Mouse (Mus musculus) urinary bladder, postnatal 36 days (tissue): ENCODE results near the gene Snrpc.

Experiments
- DNase-seq, 2 experiments: peaks; one replicate each; pipeline ENCODE4 v3.0.0; 2022; ENCODE audit warnings: low spot score in 2 of 2, mixed read lengths in 1 of 2

Gene Snrpc

DNA sequence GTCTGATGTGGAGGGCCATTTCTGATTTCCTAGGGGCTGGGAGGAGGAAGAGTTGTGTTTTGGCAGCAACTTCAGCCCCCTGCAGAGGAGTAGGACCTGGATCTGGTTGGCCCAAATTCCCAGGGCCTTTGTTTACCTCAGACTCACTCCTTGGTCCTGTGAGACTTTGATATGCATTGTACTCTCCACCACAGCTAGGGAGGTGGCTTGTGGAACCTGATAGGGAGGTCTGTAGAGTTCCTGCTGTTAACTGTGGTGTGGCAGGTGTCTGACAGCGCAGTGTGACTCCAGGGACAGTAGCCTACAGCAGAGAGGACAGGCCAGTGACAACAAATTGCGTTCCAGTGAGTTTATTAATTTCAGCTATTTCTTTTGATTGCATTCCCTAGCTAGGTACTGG is 21.2 kb downstream of the Snrpc start:
- DNase-seq: no peak

DNA sequence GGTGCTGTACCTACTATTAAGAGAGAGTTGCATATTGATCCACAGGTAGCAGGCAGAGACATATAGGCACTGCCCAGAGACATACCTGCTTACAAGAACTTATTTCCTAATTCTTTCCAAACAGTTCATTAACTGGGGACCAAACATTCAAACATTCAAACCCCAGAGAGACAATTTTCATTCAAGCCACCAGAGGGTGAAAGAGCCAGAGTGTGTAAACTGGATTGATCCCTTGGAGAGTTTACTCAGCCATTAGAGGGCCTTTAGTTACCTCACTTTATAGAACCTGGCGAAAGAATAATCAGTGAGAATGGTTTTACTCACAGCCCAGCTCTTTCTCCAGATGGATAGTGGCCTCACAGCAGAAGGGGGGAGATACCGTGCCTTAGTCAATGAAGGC is 27.5 kb downstream of the Snrpc start:
- no peak for DNase-seq

GRCm38 (mm10) chr17:27866737-27867136 is 28.8 kb downstream of the Snrpc start:
- no peak for DNase-seq

- no peak for DNase-seq
Observed at GRCm38 (mm10) chr17:27871851-27872250, 33.9 kb downstream of the Snrpc start.

DNA sequence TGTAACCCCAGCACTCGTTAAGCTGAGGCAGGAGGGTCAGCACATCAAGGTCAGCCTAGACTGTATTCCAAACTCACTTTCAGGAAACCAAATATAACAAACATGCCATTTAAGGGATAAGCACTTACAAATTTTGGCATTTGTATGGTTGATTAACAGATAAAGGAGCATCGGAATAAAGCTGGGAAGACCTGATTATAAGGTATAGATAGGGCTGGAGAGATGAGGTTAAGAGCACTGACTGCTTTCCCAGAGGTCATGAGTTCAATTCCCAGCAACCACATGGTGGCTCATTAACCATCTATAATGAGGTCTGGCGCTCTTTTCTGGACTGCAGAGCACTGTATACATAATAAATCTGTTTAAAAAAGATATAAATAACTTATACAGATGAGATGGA is 35.6 kb downstream of the Snrpc start:
- DNase-seq: no peak

DNA sequence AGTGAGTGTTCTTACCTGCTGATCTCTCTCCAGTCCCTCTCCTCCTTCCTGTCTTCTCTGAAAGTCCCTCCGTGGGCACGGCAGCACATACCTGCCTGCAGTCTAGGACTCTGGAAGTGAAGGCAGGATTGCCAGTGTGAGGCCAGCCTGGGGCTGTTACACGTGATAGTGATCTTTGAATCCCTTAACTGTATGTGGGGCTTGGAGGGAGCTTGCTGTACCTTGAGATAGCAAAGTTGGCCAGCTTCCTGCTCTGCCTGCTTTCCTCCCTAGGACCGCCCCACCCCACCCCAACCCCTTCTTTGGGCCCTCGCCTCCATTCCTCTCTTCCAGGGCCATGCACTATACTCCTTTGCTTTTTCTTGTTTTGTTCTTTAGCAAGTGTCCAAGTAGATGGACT is 36.6 kb downstream of the Snrpc start:
- no peak for DNase-seq

DNA sequence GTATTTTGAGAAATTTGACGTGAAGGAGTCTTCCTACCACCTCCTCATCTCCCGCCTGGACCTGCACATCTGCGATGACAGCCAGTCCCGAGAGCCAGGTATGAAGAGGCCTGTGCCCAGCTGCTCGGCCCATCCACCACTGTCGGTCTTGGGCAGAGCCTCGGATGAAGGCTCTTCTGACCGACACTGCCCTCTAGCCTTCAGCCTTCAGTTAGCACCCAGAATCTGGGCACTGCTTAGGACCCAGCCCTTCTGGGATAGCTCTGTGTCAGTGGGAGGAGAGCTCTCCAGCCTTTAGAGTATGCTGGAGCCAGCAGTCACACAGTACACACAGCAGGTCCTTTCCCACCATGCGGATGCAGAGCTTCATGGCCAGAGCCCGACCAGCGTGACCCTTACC is 43.6 kb downstream of the Snrpc start:
- DNase-seq: peak in 1 of 2 experiments; percentile 34

- peak in 1 of 2 experiments; percentile 23 for DNase-seq
Observed at GRCm38 (mm10) chr17:27883129-27883528, 45.2 kb downstream of the Snrpc start.

DNA sequence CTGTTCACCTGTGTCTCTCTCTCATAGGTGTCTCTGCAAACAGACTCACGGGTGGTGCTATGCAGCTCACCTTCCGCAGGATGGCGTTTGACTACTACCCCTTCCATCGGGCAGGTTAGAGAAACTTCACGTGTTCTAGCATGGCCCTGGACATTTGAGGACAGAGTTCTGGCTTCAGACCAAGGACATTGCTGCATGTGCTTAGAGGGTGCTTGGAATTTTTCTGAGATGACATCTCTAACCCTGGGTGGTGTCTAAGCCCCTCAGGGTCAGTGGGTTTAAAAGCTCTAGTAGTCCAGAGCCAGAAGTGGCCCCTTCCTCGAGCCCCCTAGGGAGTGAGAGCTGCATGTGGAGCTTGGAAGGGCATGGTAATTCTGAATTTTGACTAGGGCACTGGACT is 46.0 kb downstream of the Snrpc start:
- no peak for DNase-seq

DNA sequence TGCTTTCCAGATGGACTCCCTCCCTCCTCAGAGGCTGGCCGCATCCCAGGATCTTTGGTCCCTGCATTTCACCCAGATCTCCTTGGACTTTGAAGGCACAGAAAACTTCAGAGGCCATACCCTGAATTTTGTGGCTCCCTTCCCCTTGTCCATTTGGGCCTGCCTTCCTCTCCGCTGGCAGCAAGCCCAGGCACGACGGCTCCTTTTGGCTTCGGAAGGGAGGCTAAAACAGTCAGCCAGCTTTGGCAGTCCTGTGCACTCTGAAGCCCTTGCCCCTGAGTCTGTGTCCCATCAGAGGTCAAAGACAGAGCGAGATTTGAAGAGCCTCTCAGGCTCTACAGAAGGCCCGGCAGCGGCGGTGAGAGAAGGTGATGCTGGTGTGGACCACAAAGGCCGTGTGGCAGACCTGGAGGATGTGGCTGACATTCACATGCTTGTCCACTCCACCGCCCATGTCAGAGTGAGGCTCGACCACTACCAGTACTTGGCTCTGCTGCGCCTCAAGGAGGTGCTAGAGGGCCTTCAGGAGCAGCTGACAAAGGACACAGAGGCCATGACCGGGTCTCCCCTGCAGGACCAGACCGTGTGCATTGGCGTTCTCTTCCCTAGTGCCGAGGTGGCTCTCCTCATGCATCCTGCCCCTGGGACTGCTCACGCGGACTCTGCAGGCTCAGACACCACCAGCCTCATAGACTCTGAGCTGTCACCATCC is 48.7 kb downstream of the Snrpc start:
- DNase-seq: peak in 1 of 2 experiments; percentile 52
